Mouse (Mus musculus) skeletal muscle tissue, adult 2 months (tissue): ENCODE data around the gene Tekt2.
A peak's percentile ranks its signal among the peaks of the same experiment; 100 is the strongest.

Experiments used
- DNase-seq: peaks from one replicate; pipeline ENCODE4 v3.0.0-alpha.2; 2012; ENCODE audit warnings: low read depth, low spot score

Gene Tekt2

GRCm38 (mm10) chr4:126309211-126309921 lies 16.1 kb downstream of the Tekt2 start:
- no peak for DNase-seq

- no peak for DNase-seq
Observed at GRCm38 (mm10) chr4:126306827-126307226, 18.7 kb downstream of the Tekt2 start.

DNA sequence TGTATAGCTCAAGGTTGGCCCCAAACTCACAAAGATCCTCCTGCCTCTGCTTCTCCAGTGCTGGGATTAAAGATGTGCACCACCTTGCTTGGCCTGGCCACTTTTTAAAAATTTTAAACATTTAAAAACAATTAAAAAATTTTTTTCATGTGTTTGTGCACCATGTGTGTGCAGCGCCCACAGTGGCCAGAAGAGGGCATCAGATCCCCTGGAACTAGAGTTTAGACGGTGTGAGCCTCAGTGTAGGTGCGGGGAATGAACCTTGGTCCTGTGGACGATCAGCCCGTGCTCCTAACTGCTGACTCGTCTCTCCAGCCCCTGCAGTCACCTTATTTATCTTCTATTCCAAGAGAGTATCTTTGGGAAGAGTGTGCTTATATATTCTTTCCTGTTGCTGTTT lies 19.4 kb downstream of the Tekt2 start:
- DNase-seq = no peak

- DNase-seq = no peak
Observed at GRCm38 (mm10) chr4:126305428-126305827, 20.1 kb downstream of the Tekt2 start.

- DNase-seq = no peak
Observed at GRCm38 (mm10) chr4:126303877-126304276, 21.6 kb downstream of the Tekt2 start.

- DNase-seq = no peak
Observed at GRCm38 (mm10) chr4:126301584-126302309, 23.7 kb downstream of the Tekt2 start.

GRCm38 (mm10) chr4:126300916-126301583 lies 24.4 kb downstream of the Tekt2 start:
- DNase-seq = no peak

- DNase-seq = peak; percentile 54
Observed at GRCm38 (mm10) chr4:126296617-126297101, 28.8 kb downstream of the Tekt2 start.

DNA sequence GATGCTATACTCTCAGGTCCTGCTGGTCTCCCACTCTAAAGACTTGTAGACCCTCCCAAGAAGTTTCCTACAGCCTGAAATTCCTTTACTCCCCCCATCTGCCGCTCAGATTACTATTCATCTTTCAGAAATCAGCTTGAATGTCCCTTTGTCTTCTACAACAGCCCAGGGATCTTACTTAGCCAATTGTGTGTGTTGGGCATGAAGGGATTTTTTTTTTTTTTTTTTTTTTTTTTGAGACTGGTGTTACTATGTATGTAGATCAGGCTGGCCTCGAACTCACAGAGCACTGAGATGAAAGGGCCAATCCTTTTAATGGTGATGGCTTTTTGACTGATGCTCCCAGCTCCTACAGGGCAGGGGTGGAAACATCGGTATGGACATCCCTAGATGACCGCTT lies 29.6 kb downstream of the Tekt2 start:
- no peak for DNase-seq

DNA sequence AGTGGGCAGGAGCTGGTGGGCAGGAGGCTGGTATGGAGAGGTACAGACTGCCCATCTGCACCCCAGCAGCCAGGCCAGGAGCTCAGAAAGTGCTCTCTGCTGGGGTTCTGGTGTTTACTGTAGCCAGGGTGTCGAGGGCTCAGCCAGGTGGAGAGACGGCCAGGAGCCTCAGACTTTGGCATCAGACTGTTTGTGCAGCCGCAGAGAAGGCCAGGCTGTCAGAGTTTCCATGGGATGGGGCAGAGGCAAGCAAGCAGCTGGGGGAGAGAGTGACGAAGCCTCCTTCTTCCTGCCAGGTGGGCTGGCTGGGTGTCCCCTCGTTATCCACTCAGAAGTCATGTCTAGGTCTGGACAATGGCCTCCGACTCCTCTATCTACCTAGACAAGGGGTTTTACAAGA lies 30.3 kb downstream of the Tekt2 start:
- no peak for DNase-seq

GRCm38 (mm10) chr4:126291196-126291595 lies 34.3 kb downstream of the Tekt2 start:
- DNase-seq = no peak

GRCm38 (mm10) chr4:126290314-126290713 lies 35.2 kb downstream of the Tekt2 start:
- DNase-seq = no peak

GRCm38 (mm10) chr4:126288085-126288666 lies 37.3 kb downstream of the Tekt2 start:
- no peak for DNase-seq

GRCm38 (mm10) chr4:126287302-126287995 lies 38.0 kb downstream of the Tekt2 start:
- DNase-seq = no peak

GRCm38 (mm10) chr4:126286492-126286891 lies 39.0 kb downstream of the Tekt2 start, which contains the start of gene Col8a2:
TSS of gene Col8a2 (plus strand) at chr4:126286793.
- DNase-seq = no peak

DNA sequence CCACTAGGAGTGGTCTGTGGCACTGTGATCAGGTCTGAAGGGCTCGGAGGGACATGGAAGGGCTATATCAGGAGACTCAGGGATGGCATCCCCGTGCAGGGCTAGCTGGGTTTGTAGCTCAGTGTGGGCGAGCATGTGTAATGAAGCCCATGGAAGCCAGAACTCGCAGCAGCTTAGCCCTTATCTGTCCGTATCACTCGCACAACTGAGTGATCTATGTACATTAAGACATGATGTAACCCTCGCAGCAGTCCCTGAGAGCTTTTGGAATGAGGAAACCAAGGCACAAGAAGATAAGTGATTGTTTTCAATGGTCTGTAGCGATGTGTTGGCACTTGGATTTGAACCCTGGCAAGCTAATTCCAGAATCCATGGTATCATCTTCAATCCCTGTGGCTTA lies 41.9 kb downstream of the Tekt2 start:
- DNase-seq = no peak

GRCm38 (mm10) chr4:126281706-126282105 lies 43.8 kb downstream of the Tekt2 start:
- DNase-seq = no peak

DNA sequence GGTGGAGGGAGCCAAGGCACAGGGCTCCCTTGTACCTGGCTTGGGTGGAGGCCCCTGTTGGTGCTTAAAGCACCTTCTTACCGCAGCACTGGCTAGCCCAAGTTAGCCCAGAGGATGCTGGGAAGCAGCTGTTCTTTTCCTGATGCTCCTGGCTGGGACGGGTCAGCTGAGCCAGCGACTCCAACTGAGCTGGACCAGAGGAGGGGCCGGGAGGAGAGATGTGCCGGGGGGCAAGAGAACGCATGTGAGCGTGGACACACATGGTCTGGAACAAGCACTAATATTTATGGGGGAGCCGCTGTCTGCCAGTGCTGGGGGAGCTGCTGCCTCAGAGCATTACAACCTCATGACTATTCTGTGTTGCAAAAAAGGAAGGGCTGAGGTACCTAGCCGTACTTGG lies 46.5 kb downstream of the Tekt2 start:
- DNase-seq = no peak

DNA sequence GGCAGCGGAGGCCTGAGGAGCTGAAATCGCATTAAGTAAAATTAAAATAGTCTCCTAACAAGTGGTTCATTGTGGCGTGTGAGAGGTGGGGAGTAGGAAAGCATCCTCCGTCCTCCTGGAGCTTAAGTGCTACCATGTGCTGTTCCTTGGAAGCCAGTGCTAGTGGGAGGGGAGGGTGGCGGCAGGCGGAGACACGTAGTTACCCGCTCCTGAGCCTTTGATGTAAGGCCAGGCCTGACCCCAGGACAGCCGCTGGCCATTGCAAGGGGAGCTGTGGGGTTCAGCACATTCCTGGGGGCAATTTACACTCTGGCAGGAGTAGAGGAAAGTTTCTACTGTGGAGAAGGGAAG lies 46.9 kb downstream of the Tekt2 start:
- DNase-seq = no peak

DNA sequence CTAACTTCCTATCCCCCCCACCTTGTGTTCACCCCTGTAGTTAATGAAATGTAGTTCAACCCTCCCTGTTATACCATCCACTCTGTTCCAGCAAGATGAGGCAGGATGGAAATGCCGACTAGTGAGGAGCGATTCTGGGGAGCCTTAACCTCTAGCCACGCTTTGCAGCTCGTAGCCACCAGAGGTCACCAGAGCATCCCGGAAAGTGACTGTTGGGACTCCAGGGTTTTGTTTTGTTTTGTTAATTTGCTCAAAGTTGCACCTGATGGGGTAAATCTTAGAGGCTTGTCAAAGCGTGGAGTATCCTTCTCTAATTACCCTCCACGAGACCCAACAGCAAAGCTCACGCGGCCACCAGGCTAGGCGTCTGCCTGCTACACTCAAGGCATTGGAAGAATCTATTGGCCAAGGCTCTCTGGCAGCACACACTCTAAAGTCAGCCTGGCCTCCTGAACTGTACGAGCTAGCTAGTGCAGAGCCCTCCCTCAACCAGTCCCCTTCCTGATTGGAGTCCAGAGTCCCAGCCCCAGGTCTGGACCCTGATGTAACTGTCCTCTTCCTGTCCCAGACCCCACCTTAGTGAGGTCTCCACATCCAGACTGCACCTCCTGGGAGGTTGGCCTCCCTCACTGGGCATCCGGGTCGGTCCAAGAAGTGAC lies 47.5 kb downstream of the Tekt2 start:
- DNase-seq = no peak

DNA sequence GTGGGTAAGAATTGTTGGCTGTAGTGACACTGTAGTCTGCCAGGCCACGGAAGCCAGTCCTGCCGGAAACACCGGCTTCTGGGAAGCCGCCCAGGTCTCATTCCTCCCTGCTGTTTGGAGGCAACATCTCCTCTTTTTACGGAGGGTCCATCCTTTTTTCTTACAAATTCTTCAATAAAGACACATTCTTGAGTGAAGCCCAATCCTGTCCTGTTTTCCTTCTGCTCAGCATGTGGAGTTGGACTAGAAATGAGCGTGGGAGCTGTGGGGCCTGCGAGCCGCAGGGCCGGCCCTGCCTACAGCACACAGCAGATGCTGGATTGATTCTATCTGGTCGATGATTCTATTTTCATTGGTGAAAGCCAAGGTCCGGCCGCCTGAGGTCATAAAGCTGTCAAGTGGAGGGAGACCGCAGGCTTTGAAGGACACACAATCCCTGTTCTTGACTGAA lies 49.8 kb downstream of the Tekt2 start:
- no peak for DNase-seq
